Mouse (Mus musculus) cerebellum, postnatal 4 days (tissue): ENCODE data around the gene Mat2a.
A peak's percentile ranks its signal among the peaks of the same experiment; 100 is the strongest.
"Not testable (repeated sequence)": the region's sequence is repeated elsewhere in the genome, so short reads cannot be mapped to it uniquely, and the experiment has no call there.

ENCODE experiments used
- DNase-seq, 2 experiments: peaks; one replicate each; pipeline ENCODE4 v3.0.0; 2022; ENCODE audit warnings: low spot score in 2 of 2, mixed read lengths in 1 of 2

Mat2a gene

GRCm38 (mm10) chr6:72439355-72440185 is at the start of gene Mat2a:
Mat2a (minus strand) TSS chr6:72439558.
- peak; percentile 93 to 98 for DNase-seq

GRCm38 (mm10) chr6:72488850-72489249 is 49.5 kb upstream of the Mat2a start:
- no peak for DNase-seq

GRCm38 (mm10) chr6:72487282-72487681 is 47.9 kb upstream of the Mat2a start:
- DNase-seq: no peak

GRCm38 (mm10) chr6:72486307-72486706 is 46.9 kb upstream of the Mat2a start:
- DNase-seq: no peak

- no peak for DNase-seq
Observed at GRCm38 (mm10) chr6:72484887-72485286, 45.5 kb upstream of the Mat2a start.

- DNase-seq: no peak
Observed at GRCm38 (mm10) chr6:72482156-72482555, 42.8 kb upstream of the Mat2a start.

GRCm38 (mm10) chr6:72480422-72480702 is 41.0 kb upstream of the Mat2a start:
- no peak for DNase-seq

GRCm38 (mm10) chr6:72479645-72480421 is 40.5 kb upstream of the Mat2a start:
- no peak for DNase-seq

- not testable (repeated sequence) for DNase-seq
Observed at GRCm38 (mm10) chr6:72478691-72479090, 39.3 kb upstream of the Mat2a start.

- DNase-seq: no peak
Observed at GRCm38 (mm10) chr6:72477621-72478020, 38.3 kb upstream of the Mat2a start.

GRCm38 (mm10) chr6:72476836-72477235 is 37.5 kb upstream of the Mat2a start:
- no peak for DNase-seq

GRCm38 (mm10) chr6:72475221-72475985 is 36.0 kb upstream of the Mat2a start:
- DNase-seq: no peak

GRCm38 (mm10) chr6:72473264-72474041 is 34.1 kb upstream of the Mat2a start:
- DNase-seq: no peak

- DNase-seq: no peak
Observed at GRCm38 (mm10) chr6:72466171-72466570, 26.8 kb upstream of the Mat2a start.

GRCm38 (mm10) chr6:72465361-72466157 is 26.2 kb upstream of the Mat2a start:
- DNase-seq: no peak

- DNase-seq: not testable (repeated sequence)
Observed at GRCm38 (mm10) chr6:72462550-72463257, 23.3 kb upstream of the Mat2a start.

- no peak for DNase-seq
Observed at GRCm38 (mm10) chr6:72460036-72460801, 20.9 kb upstream of the Mat2a start.

GRCm38 (mm10) chr6:72458921-72459320 is 19.6 kb upstream of the Mat2a start:
- DNase-seq: no peak

GRCm38 (mm10) chr6:72458418-72458817 is 19.1 kb upstream of the Mat2a start:
- DNase-seq: no peak
